Mouse (Mus musculus): ENCODE measurements around the gene Flt1. TPM values are rescaled to one million over a fixed set of nuclear protein-coding genes. Genes with fewer than 3 reads are reported as not detected.
A peak's percentile ranks its signal among the peaks of the same experiment; 100 is the strongest.

Gene Flt1
- polyA plus RNA-seq, 1 experiment from 2014 or later = 14.8 TPM

GRCm38 (mm10) chr5:147657882-147658855 lies 67.6 kb downstream of the Flt1 start:
- Histone ChIP-seq H3K4me1 (no peaks in the 10 kb centered on the region), H3K9me3 (replicated peaks) (no peaks in the 10 kb centered on the region), H3K36me3 (no peaks in the 10 kb centered on the region), H3K9ac (replicated peaks) (no peak overlapping the region), H3K27me3 (replicated peaks) (no peaks in the 10 kb centered on the region), H3K4me2 (no peak overlapping the region), H3K27ac (replicated peaks) (no peak overlapping the region), H3K4me3 (replicated peaks) (no peak overlapping the region)
- ATAC-seq (ENCODE audit: low FRiP score) = no peak
- WGBS = 64% methylated on average over 17 of the region's 17 CpGs

DNA sequence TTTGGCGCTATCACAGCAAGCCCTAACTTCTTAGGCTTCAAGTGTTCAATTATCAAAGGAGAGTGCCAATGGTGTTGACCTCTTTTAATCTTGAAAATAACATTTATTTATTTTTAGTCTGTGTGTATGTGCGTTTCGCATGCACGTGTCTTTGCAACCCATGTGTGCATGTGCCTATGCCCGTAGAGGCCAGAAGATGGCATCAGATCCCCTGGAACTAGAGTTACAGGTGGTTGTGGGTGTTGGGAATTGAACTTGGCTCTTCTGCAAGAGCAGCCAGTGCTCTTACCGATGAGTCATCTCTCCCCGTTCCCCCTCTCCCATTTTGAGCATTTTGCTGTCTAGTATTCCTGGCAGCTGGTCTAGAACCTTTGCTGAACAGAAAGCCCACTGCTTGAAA lies 70.0 kb downstream of the Flt1 start:
- Histone ChIP-seq H3K4me2 (no peak overlapping the region), H3K27me3 (replicated peaks) (no peaks in the 10 kb centered on the region), H3K9ac (replicated peaks) (no peak overlapping the region), H3K27ac (replicated peaks) (no peak overlapping the region), H3K4me3 (replicated peaks) (no peak overlapping the region), H3K36me3 (no peaks in the 10 kb centered on the region), H3K4me1 (no peaks in the 10 kb centered on the region), H3K9me3 (replicated peaks) (no peaks in the 10 kb centered on the region)
- no peak for ATAC-seq (ENCODE audit: low FRiP score)
- 90% methylated on average over 7 of the region's 7 CpGs for WGBS

DNA sequence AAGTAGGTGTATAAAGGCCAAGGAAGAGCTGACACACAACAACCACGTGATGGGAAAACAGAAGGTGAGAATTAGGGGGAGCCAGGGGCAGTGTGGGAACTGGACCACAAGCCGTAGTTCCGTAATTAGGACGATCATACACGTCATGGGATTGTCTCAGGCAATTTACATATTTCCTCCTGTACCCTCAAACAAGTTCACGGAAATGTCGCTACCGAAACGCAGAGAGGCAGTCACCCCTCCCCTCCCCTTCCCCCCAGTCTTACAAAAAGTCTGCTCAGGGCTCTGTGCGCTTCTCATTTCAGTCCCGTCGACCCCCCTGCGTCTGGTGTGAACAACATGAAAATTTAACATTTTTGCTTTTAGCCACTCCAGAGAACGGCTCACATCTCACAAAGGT lies 74.6 kb downstream of the Flt1 start:
- H3K4me3 ChIP-seq (replicated peaks) = no peak overlapping the region
- H3K4me2 ChIP-seq = no peak overlapping the region
- H3K36me3 ChIP-seq = no peaks in the 10 kb centered on the region
- H3K9me3 ChIP-seq (replicated peaks) = no peaks in the 10 kb centered on the region
- no peak for ATAC-seq (ENCODE audit: low FRiP score)
- no peak overlapping the region for H3K9ac ChIP-seq (replicated peaks)
- no peaks in the 10 kb centered on the region for H3K4me1 ChIP-seq
- no peaks in the 10 kb centered on the region for H3K27me3 ChIP-seq (replicated peaks)
- H3K27ac ChIP-seq (replicated peaks) = no peak overlapping the region
- WGBS = 90% methylated on average over 14 of the region's 14 CpGs

- no peaks in the 10 kb centered on the region for H3K9me3 ChIP-seq (replicated peaks)
- 91% methylated on average over 14 of the region's 14 CpGs for WGBS
- no peak overlapping the region for H3K4me2 ChIP-seq
- 0 out of 2 replicates have a peak overlapping the region, but pooled peaks have one; percentile 13 for H3K27ac ChIP-seq (replicated peaks)
- H3K4me3 ChIP-seq (replicated peaks) = no peak overlapping the region
- no peak for ATAC-seq (ENCODE audit: low FRiP score)
- no peaks in the 10 kb centered on the region for H3K27me3 ChIP-seq (replicated peaks)
- H3K9ac ChIP-seq (replicated peaks) = no peak overlapping the region
- no peaks in the 10 kb centered on the region for H3K36me3 ChIP-seq
- H3K4me1 ChIP-seq = peaks cover 5% of the 10 kb centered on the region
These were observed 79.4 kb downstream of the Flt1 start for GRCm38 (mm10) chr5:147646351-147646929.

- H3K4me1 ChIP-seq = peaks cover 5% of the 10 kb centered on the region
- no peak overlapping the region for H3K9ac ChIP-seq (replicated peaks)
- H3K9me3 ChIP-seq (replicated peaks) = no peaks in the 10 kb centered on the region
- H3K4me2 ChIP-seq = no peak overlapping the region
- WGBS = 63% methylated on average over 12 of the region's 12 CpGs
- H3K36me3 ChIP-seq = no peaks in the 10 kb centered on the region
- no peak for ATAC-seq (ENCODE audit: low FRiP score)
- H3K27ac ChIP-seq (replicated peaks) = no peak overlapping the region
- no peak overlapping the region for H3K4me3 ChIP-seq (replicated peaks)
- H3K27me3 ChIP-seq (replicated peaks) = no peaks in the 10 kb centered on the region
These were observed 80.7 kb downstream of the Flt1 start for GRCm38 (mm10) chr5:147645001-147645645.

GRCm38 (mm10) chr5:147641452-147641851 lies 84.4 kb downstream of the Flt1 start:
- no peaks in the 10 kb centered on the region for H3K9me3 ChIP-seq (replicated peaks)
- H3K4me2 ChIP-seq = no peak overlapping the region
- no peak for ATAC-seq (ENCODE audit: low FRiP score)
- WGBS = 74% methylated on average over 7 of the region's 7 CpGs
- no peak overlapping the region for H3K27ac ChIP-seq (replicated peaks)
- peaks cover 5% of the 10 kb centered on the region for H3K4me1 ChIP-seq
- no peak overlapping the region for H3K4me3 ChIP-seq (replicated peaks)
- no peak overlapping the region for H3K9ac ChIP-seq (replicated peaks)
- H3K36me3 ChIP-seq = no peaks in the 10 kb centered on the region
- no peaks in the 10 kb centered on the region for H3K27me3 ChIP-seq (replicated peaks)

DNA sequence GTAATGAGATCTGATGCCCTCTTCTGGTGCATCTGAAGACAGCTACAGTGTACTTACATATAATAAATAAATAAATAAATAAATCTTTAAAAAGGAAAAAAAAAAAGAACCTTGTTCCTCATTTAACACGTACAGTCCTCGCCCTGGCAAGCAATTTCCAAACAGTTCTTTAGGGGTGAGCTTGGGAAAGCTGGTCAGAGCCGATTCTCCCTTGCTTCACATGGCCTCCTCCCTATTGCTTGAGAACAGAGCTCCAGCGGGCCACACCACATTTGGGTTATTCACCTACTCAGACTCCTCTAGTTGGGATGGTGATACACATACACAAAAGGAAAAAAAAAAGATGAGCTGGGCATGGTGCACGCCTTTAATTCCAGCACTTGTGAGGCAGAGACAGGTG lies 85.9 kb downstream of the Flt1 start:
- no peaks in the 10 kb centered on the region for H3K27me3 ChIP-seq (replicated peaks)
- H3K36me3 ChIP-seq = no peaks in the 10 kb centered on the region
- H3K27ac ChIP-seq (replicated peaks) = no peak overlapping the region
- no peak overlapping the region for H3K4me3 ChIP-seq (replicated peaks)
- no peaks in the 10 kb centered on the region for H3K9me3 ChIP-seq (replicated peaks)
- 92% methylated on average over 5 of the region's 5 CpGs for WGBS
- H3K4me2 ChIP-seq = no peak overlapping the region
- peaks cover under 1% of the 10 kb centered on the region for H3K4me1 ChIP-seq
- ATAC-seq (ENCODE audit: low FRiP score) = no peak
- H3K9ac ChIP-seq (replicated peaks) = no peak overlapping the region

DNA sequence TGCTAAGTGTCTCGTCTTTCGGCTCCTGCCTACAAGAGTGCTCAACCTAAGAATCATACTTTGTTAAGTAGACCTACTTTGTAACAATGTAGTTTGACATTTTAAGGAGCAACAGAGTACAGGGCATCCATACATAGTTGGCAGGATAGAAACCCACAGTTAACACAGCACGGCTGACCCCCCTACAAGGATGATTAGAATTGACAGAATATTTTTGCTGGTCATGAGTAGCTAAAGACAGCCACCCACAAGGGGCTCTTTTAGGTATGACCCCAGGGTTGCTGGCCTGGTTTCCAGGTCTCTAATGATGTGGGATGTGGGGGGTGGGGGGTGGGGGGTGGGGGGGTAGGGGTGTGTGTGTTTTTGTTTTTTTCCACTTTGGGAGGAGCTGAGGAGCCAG lies 89.1 kb downstream of the Flt1 start:
- Histone ChIP-seq H3K27me3 (replicated peaks) (no peaks in the 10 kb centered on the region), H3K9me3 (replicated peaks) (no peaks in the 10 kb centered on the region), H3K9ac (replicated peaks) (no peak overlapping the region), H3K4me1 (no peaks in the 10 kb centered on the region), H3K4me2 (no peak overlapping the region), H3K36me3 (no peaks in the 10 kb centered on the region), H3K27ac (replicated peaks) (no peak overlapping the region), H3K4me3 (replicated peaks) (no peak overlapping the region)
- ATAC-seq (ENCODE audit: low FRiP score) = no peak
- WGBS = 89% methylated on average over 3 of the region's 3 CpGs

GRCm38 (mm10) chr5:147635883-147636282 lies 89.9 kb downstream of the Flt1 start:
- no peaks in the 10 kb centered on the region for H3K36me3 ChIP-seq
- no peaks in the 10 kb centered on the region for H3K4me1 ChIP-seq
- no peak overlapping the region for H3K9ac ChIP-seq (replicated peaks)
- whole genome bisulfite sequencing = 67% methylated on average over 8 of the region's 8 CpGs
- no peak overlapping the region for H3K4me2 ChIP-seq
- H3K27me3 ChIP-seq (replicated peaks) = no peaks in the 10 kb centered on the region
- no peak for ATAC-seq (ENCODE audit: low FRiP score)
- no peak overlapping the region for H3K27ac ChIP-seq (replicated peaks)
- H3K9me3 ChIP-seq (replicated peaks) = no peaks in the 10 kb centered on the region
- H3K4me3 ChIP-seq (replicated peaks) = no peak overlapping the region

DNA sequence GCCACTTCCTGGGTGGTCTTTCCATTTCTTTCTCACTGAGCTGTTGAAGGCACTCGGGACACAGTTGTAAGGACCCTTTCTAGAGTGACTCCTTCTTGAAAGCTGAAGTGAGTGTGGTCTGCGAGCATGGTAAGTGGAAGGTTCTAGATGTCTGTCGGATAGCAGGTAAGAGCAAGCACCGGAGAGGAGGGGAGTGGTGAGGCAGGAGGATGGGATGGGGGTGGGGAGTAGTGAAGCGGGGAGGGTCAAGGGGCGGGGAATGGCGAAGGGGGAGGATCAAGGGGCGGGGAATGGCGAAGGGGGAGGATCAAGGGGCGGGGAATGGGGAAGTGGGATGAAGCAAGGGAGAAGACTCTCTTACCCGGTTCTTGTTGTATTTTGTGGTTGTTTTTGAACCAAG lies 91.8 kb downstream of the Flt1 start:
- H3K4me3 ChIP-seq (replicated peaks) = no peak overlapping the region
- no peaks in the 10 kb centered on the region for H3K4me1 ChIP-seq
- 22% methylated on average over 11 of the region's 11 CpGs for WGBS
- H3K9me3 ChIP-seq (replicated peaks) = no peaks in the 10 kb centered on the region
- no peak for ATAC-seq (ENCODE audit: low FRiP score)
- H3K4me2 ChIP-seq = peak overlapping the region; percentile 31
- H3K27ac ChIP-seq (replicated peaks) = no peak overlapping the region
- H3K9ac ChIP-seq (replicated peaks) = no peak overlapping the region
- H3K27me3 ChIP-seq (replicated peaks) = no peaks in the 10 kb centered on the region
- no peaks in the 10 kb centered on the region for H3K36me3 ChIP-seq

- H3K4me3 ChIP-seq (replicated peaks) = no peak overlapping the region
- no peaks in the 10 kb centered on the region for H3K36me3 ChIP-seq
- H3K27ac ChIP-seq (replicated peaks) = no peak overlapping the region
- H3K4me1 ChIP-seq = no peaks in the 10 kb centered on the region
- no peaks in the 10 kb centered on the region for H3K9me3 ChIP-seq (replicated peaks)
- H3K27me3 ChIP-seq (replicated peaks) = no peaks in the 10 kb centered on the region
- WGBS = 85% methylated on average over 4 of the region's 4 CpGs
- no peak for ATAC-seq (ENCODE audit: low FRiP score)
- no peak overlapping the region for H3K9ac ChIP-seq (replicated peaks)
- H3K4me2 ChIP-seq = no peak overlapping the region
These were observed 93.1 kb downstream of the Flt1 start for GRCm38 (mm10) chr5:147632716-147633115.

Data from neural tube, embryonic 15.5 days (tissue).